Mouse (Mus musculus): ENCODE measurements around the gene Xxylt1.

DNA sequence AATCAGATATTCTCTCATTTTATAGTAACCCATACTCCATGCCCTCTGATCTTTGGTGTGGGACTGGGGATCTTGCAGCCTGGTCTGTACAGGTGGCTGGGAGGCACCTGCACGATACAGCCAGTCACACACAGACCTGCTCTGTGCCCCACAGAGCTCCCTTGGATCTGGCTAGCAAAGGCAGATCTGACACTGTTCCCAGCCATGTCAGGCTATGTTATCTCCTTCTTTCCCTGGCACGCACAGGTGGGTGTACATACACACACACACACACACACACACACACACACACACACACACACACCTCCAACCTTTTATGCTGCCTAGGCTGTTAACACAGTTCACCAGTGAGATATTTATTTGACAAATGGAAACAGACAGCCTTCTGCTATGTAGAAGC, 82.5 kb downstream of the Xxylt1 start:
- no peak for TF ChIP-seq CTCF (IDR thresholded peaks at IDR 0.05)
- TF ChIP-seq POLR2A (IDR thresholded peaks at IDR 0.05; ENCODE audit: insufficient read depth, low read depth, low read length): no peak

All from heart, adult 2 months (tissue).